Mouse (Mus musculus) intestine, embryonic 16.5 days (tissue): ENCODE results near the gene Phykpl. TPM values are rescaled to one million over a fixed set of nuclear protein-coding genes. Genes with fewer than 3 reads are reported as not detected.
A peak's percentile ranks its signal among the peaks of the same experiment; 100 is the strongest.

ENCODE experiments used
- ATAC-seq: fragments of 200-750 bp; cut with Nextera tagmentation; 2 replicates; pipeline ENCODE4 v1.8.0; 2017; ENCODE audit warnings: moderate TSS enrichment, moderate library complexity
- H3K27ac ChIP-seq: fragments of 300-500 bp; sonication (generic); 2 replicates; pipeline ENCODE4 v1.5.1; 2014; ENCODE audit warnings: mild to moderate bottlenecking, low read length
- H3K27me3 ChIP-seq: fragments of 300-500 bp; sonication (generic); replicated peaks from 2 replicates; pipeline ENCODE4 v1.6.1; 2014; ENCODE audit warnings: low read length, control low read depth, mixed read lengths; ENCODE audit not compliant: control insufficient read depth, insufficient read depth
- H3K36me3 ChIP-seq: fragments of 300-500 bp; sonication (generic); 2 replicates; pipeline ENCODE4 v1.6.1; 2014; ENCODE audit warnings: low read length, control low read depth; ENCODE audit not compliant: control insufficient read depth, insufficient read depth
- H3K4me1 ChIP-seq: fragments of 300-500 bp; sonication (generic); 2 replicates; pipeline ENCODE4 v1.6.1; 2014; ENCODE audit warnings: low read length, control low read depth, mixed read lengths; ENCODE audit not compliant: control insufficient read depth, insufficient read depth
- H3K4me2 ChIP-seq: fragments of 300-500 bp; sonication (generic); 2 replicates; pipeline ENCODE4 v1.6.1; 2014; ENCODE audit warnings: low read depth, low read length, control low read depth
- H3K4me3 ChIP-seq: fragments of 300-500 bp; sonication (generic); 2 replicates; pipeline ENCODE4 v1.5.1; 2014; ENCODE audit warnings: mild to moderate bottlenecking, low read length
- H3K9ac ChIP-seq: fragments of 300-500 bp; sonication (generic); 2 replicates; pipeline ENCODE4 v1.6.1; 2014; ENCODE audit warnings: low read depth, low read length
- H3K9me3 ChIP-seq: fragments of 300-500 bp; sonication (generic); 2 replicates; pipeline ENCODE4 v1.6.1; 2016; ENCODE audit warnings: low read length, control low read depth; ENCODE audit not compliant: control insufficient read depth
- WGBS: fragments of 180-500 bp; shearing (Covaris S2); extraction: QIAGEN DNeasy Blood & Tissue Kit; methylation state at CpG from one replicate; pipeline ENCODE4 v1.1.7; 2014; 5-methylcytosine and 5-hydroxymethylcytosine counted together
- polyA plus RNA-seq: library from polyadenylated mRNA; unstranded; fragments of >200 nt; fragmentation: Nextera tagmentation; extraction: Ambion mirVana; gene quantifications from 2 replicates; pipeline ENCODE4 v1.2.1, GENCODE M21; 2015

Phykpl gene
- 20.5 and 20.9 TPM in 2 replicates for polyA plus RNA-seq

DNA sequence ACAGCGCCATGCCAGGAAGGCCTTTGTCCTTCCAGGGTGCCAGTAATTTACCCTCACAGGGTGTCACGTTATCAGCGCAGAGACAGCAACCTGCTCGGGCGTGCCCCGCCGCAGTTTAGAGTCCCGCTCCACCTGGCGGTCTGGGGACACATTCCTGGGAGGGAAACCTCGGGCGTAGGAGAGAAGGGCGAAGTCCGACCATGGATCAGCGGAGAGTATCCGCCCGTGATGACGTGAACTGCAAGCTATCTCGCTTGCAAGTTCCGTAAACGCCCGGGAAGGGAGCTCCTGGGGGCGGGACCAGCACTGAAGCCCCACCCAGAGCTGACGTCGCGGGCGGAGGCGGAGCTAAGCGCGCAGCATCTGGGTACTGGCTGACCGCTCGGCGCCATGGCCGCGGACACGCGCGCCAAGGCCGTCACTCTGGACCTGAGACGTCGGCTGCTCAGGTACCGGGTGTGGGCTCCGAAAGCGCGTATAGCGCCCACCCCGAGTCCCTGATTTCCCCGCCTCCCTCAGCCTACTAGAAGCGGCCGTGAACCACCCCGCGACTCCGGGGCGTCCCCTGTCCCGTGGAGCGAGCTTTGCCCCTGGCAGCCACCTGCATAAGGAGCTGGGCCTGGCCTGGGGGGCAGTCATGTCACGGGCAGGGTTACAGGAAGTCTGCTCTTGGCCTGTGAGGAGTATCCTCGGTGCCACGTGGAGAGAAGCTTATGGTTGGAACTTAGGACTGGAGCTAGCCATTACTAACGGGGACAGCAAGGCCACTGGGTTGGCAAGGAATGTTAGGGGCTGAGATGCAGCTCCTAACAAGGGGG, at the start of gene Phykpl:
Gene Phykpl, plus strand, starts transcription at position 327 of the 818 bp plus-strand sequence.
- H3K36me3 ChIP-seq = peaks cover 18% of the 10 kb centered on the region; the same call in 1 of the 2 replicates
- ATAC-seq = peak; percentile 94
- peak within 1 kb of the TSS; percentile 83 for H3K4me2 ChIP-seq
- H3K9me3 ChIP-seq = no peaks in the 10 kb centered on the region
- H3K27me3 ChIP-seq = no peaks in the 10 kb centered on the region
- H3K4me1 ChIP-seq = peaks cover 29% of the 10 kb centered on the region
- H3K9ac ChIP-seq = peak within 1 kb of the TSS; percentile 92
- H3K4me3 ChIP-seq = peak within 1 kb of the TSS; percentile 82
- peak within 1 kb of the TSS; percentile 96 for H3K27ac ChIP-seq
- under 1% methylated on average over 59 of the region's 59 CpGs for WGBS

DNA sequence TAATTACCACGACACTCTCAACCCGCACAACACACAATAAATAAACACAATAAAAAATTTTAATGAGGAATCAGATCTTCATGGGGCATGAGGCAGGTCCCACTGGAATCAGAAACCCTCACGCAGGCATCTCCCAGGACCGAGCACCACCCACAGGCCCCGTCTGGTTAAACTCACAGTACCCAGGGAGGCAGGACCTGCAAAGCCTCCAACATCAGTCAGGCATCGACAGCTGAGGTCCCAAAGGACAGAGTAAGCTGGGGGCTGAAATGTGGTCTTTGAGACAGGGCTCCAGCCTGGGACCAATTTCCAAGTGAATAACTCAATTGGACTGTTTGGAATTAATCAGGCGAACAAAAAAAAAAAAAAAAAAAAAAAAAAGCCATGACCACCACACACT, 46.2 kb upstream of the Phykpl start:
- Histone ChIP-seq H3K4me1 (peaks cover under 1% of the 10 kb centered on the region; the same call in 1 of the 2 replicates), H3K4me3 (no peak overlapping the region), H3K9me3 (no peaks in the 10 kb centered on the region), H3K9ac (no peak overlapping the region), H3K27ac (no peak overlapping the region), H3K27me3 (no peaks in the 10 kb centered on the region), H3K36me3 (no peaks in the 10 kb centered on the region), H3K4me2 (no peak overlapping the region)
- WGBS = 47% methylated on average over 7 of the region's 7 CpGs
- no peak for ATAC-seq

DNA sequence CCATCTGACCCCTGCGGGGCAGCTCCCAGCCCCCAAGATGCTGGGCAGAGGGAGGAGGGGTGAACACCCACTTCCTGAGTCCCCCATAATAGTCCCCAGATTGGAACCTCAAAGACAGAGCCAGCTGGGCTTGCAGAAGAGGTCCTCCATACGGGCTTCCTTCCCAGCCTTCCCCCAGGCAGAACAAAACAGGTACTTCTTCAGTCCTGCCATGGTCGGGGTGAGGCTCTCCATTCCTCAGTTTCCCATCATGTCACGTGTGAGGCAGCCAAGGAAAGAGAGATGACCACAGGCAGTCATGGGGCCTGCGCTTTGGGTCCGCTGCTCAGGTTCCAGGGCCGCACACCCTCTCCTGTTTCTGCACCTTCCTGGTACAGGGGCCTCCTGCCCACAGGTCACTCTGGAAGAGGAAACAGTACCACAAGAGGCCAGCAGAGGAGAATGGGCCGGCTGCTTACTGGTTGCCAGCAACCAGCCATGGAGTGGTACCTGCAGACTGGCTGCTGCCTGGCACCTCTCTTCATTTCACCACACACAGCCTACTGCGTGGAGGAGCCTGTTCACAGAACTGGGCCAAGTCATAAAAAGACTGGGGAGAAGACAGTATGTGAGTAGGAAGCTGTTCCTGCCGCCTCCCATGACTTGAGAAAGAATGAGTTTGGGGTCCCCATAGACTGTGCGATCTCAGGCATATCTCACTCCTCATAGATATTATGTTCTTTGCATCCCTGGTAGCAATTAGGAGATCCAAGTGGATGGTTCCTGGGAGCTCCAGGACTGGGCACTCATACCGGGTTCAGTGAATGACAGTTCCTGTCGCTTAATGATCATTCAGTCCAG, 45.4 kb upstream of the Phykpl start:
- no peak overlapping the region for H3K27ac ChIP-seq
- no peaks in the 10 kb centered on the region for H3K27me3 ChIP-seq
- H3K4me2 ChIP-seq = no peak overlapping the region
- H3K9me3 ChIP-seq = no peaks in the 10 kb centered on the region
- no peaks in the 10 kb centered on the region for H3K36me3 ChIP-seq
- peak; percentile 38 for ATAC-seq
- H3K4me3 ChIP-seq = no peak overlapping the region
- H3K4me1 ChIP-seq = no peaks in the 10 kb centered on the region
- no peak overlapping the region for H3K9ac ChIP-seq
- 63% methylated on average over 13 of the region's 13 CpGs for WGBS

DNA sequence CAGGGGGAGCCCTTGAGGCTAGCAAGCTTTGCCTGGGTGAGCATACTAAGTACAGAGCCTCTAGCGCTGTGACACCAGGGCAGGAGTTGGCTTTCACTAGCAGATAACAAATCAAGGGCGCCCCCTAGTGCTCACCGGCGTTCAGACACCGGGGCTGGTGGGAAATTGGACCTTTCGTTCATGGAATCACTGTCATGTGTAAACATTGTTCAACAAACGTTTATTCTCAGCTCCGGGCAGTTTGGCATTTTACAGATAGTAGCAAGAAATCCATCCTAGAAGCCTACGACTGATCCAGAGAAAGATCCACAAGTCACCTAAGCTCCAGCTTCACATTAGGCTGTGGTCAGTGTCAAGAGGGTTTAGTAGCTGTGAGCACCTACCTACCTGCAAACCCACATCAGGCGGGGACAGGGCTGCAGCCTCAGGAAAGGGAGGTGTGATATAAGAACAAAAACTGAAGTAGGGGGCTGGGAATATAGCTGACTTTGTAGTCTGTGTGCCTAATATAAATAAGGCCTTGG, 44.7 kb upstream of the Phykpl start:
- 7% methylated on average over 10 of the region's 10 CpGs for WGBS
- ATAC-seq = peak; percentile 92

DNA sequence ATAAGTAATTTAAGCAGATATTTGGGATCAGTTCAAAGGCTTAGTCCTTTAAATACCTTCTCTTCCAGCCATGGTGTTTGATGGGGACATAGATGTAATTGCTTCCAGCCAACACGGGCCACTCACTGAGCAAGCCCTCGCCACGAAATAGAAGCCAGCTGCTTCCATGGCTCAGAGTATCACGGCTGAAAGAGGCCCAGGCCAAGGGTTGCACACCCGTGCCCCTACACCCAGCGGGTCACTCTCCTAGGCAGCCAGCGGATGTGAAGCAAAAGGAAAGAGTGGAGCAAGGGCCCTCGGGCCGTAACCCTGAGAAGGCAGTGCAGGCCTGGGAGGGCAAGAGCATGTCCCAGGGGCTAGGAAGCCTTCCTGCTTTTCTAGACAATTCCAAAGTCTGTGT, 42.1 kb upstream of the Phykpl start:
- Histone ChIP-seq H3K9me3 (no peaks in the 10 kb centered on the region), H3K9ac (no peak overlapping the region), H3K4me2 (no peak overlapping the region), H3K4me3 (no peak overlapping the region), H3K27me3 (no peaks in the 10 kb centered on the region), H3K4me1 (no peaks in the 10 kb centered on the region), H3K36me3 (no peaks in the 10 kb centered on the region), H3K27ac (no peak overlapping the region)
- ATAC-seq = no peak
- 72% methylated on average over 9 of the region's 9 CpGs for WGBS

More for the DNA sequence above, 44.7 kb upstream of the Phykpl start:
- H3K9me3 ChIP-seq = no peaks in the 10 kb centered on the region
- no peak overlapping the region for H3K4me2 ChIP-seq
- H3K4me3 ChIP-seq = no peak overlapping the region
- no peak overlapping the region for H3K9ac ChIP-seq
- no peaks in the 10 kb centered on the region for H3K36me3 ChIP-seq
- no peaks in the 10 kb centered on the region for H3K4me1 ChIP-seq
- H3K27ac ChIP-seq = no peak overlapping the region
- H3K27me3 ChIP-seq = no peaks in the 10 kb centered on the region

DNA sequence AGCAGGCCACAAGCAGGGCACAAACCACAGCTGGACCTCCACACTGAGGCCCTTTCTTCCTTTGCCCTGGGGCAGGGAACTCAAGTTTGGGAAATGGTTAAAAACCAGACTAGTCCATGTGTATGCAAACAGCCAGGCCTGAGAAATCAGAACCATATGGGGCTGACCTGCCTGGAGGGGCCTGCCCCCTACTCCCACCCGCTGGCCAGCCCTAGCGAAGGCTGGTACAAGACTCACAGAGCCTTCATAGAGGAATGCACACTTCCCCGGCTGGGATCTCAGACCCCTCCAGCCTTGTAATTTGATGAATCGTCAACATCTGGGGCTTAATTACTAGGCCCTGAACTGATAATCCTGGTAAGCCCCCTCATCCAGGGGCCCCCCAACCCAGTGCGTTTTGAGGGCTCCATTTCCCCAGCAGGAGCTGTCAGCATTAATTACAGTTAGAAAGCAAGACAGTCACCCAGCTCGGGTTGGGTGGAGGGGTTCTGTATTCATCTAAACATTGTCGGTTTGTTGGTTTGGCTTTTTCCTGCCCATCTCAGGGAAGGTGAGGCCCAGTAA, 41.0 kb upstream of the Phykpl start:
- H3K4me3 ChIP-seq = no peak overlapping the region
- H3K9ac ChIP-seq = no peak overlapping the region
- no peaks in the 10 kb centered on the region for H3K27me3 ChIP-seq
- no peak for ATAC-seq
- no peaks in the 10 kb centered on the region for H3K9me3 ChIP-seq
- WGBS = 43% methylated on average over 7 of the region's 7 CpGs
- no peak overlapping the region for H3K27ac ChIP-seq
- no peaks in the 10 kb centered on the region for H3K36me3 ChIP-seq
- no peak overlapping the region for H3K4me2 ChIP-seq
- no peaks in the 10 kb centered on the region for H3K4me1 ChIP-seq

DNA sequence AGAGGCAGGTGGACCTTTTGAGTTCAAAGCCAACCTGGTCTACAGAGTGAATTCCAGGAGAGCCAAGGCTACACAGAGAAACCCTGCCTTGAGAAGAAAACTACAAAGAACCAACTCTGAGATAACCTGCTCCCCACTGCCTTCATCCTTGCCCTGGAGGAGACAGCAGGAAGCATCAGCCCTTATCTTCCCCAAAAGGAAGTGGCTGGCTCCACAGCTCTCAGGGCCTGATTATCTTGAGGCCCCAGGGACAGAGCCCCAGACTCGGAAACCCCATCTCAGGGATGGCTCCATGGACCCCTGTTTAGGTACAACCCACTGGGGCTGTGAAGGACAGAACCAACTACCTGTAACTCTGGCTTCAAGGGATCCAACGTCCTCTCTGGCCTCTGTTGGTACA, 40.1 kb upstream of the Phykpl start:
- WGBS = 66% methylated on average over 2 of the region's 2 CpGs

DNA sequence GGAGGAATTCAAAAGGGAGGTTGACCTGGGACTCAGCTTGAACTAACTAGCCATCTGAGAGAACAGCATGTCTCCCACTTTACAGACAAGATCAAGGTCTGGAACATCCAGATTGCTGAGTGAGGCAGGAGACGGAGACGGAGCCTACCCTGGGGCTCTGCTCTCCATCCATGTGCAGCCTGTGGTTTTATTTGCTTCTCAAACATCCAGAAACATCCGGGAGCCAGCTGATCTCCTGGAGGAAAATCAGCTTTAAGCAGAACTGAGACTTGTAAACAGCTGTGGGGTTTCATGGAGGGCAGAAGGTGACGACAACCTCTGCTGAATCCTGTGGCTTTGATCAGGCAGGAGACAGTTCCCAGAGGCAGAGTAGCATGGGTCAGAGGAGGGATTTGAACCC, 38.7 kb upstream of the Phykpl start:
- Histone ChIP-seq H3K4me2 (no peak overlapping the region), H3K9me3 (no peaks in the 10 kb centered on the region), H3K27me3 (no peaks in the 10 kb centered on the region), H3K27ac (no peak overlapping the region), H3K4me1 (peaks cover under 1% of the 10 kb centered on the region; the same call in 1 of the 2 replicates), H3K9ac (no peak overlapping the region), H3K36me3 (no peaks in the 10 kb centered on the region), H3K4me3 (no peak overlapping the region)
- 49% methylated on average over 4 of the region's 4 CpGs for WGBS
- no peak for ATAC-seq

More for the DNA sequence above, 40.1 kb upstream of the Phykpl start:
- H3K9ac ChIP-seq = no peak overlapping the region
- H3K27ac ChIP-seq = no peak overlapping the region
- no peak overlapping the region for H3K4me3 ChIP-seq
- H3K9me3 ChIP-seq = no peaks in the 10 kb centered on the region
- no peaks in the 10 kb centered on the region for H3K27me3 ChIP-seq
- H3K4me2 ChIP-seq = no peak overlapping the region
- ATAC-seq = no peak
- no peaks in the 10 kb centered on the region for H3K4me1 ChIP-seq
- no peaks in the 10 kb centered on the region for H3K36me3 ChIP-seq

DNA sequence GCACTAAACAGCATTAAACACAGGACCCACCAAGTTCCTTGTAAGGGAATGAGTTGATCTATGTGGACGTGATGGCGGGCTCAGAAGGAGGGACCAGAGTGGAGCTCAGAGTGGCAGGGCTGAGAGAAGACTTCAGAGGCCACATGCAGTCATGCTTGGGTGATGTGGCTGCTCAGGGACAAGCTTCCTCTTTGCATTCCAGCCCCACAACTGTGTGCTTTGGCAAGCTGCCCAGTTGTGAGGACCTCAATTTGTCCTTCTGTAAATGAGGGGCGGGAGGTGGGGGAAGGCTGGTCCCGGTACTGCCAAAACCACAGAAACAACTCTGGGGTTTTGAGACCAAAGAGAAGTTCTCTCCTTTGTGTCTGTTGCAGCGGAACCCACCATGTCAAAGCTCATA, 33.3 kb upstream of the Phykpl start:
- Histone ChIP-seq H3K4me1 (peaks cover 8% of the 10 kb centered on the region), H3K36me3 (no peaks in the 10 kb centered on the region), H3K4me2 (no peak overlapping the region), H3K27me3 (no peaks in the 10 kb centered on the region), H3K27ac (no peak overlapping the region), H3K9me3 (no peaks in the 10 kb centered on the region), H3K9ac (no peak overlapping the region), H3K4me3 (no peak overlapping the region)
- 43% methylated on average over 5 of the region's 5 CpGs for WGBS
- peak; percentile 52; the same call in 1 of the 2 replicates for ATAC-seq
